Comparison of ENCODE assay signal across 9 mouse cellular contexts in genomic region chr19:37698273-37699160, GRCm38 (mm10). TPM values are rescaled to one million over a fixed set of nuclear protein-coding genes. Genes with fewer than 3 reads are reported as not detected.
DNase-seq lines count a peak whose midpoint lies in the region; ATAC-seq lines count a peak whose summit lies in the region.
"Had no signal": no experiment of that assay in that cellular context is flagged by ENCODE, and none has a peak within 500 bp of the region (broad histone marks: within the 10 kb centered on the region; RNA-seq: fewer than 3 reads in every experiment).

No protein-coding gene starts in this region.

- 0 out of 2 replicates have a peak overlapping the region, but pooled peaks have one; percentile 7 for H3K9ac ChIP-seq in hindbrain, embryonic 11.5 days (ENCODE audit: low read depth, low read length)

- H3K4me1 ChIP-seq in hindbrain, embryonic 11.5 days (replicated peaks; ENCODE audit: control insufficient read depth, insufficient read depth, low read length) = peaks cover 19% of the 10 kb centered on the region
- H3K4me1 ChIP-seq in midbrain, embryonic 10.5 days = peaks cover 44% of the 10 kb centered on the region

- under 1% methylated on average over 63 of the region's 63 CpGs for WGBS in hindbrain, embryonic 11.5 days
- WGBS in midbrain, embryonic 10.5 days = under 1% methylated on average over 63 of the region's 63 CpGs

- peaks cover 82% of the 10 kb centered on the region for H3K27me3 ChIP-seq in hindbrain, embryonic 11.5 days (ENCODE audit: control insufficient read depth, insufficient read depth, low read length)
- H3K27me3 ChIP-seq in midbrain, embryonic 10.5 days (ENCODE audit: low read depth, poor library complexity, severe bottlenecking) = peaks cover 100% of the 10 kb centered on the region

- H3K4me3 ChIP-seq in hindbrain, embryonic 11.5 days (ENCODE audit: low read depth, low read length) = peak overlapping the region; percentile 31
- H3K4me3 ChIP-seq in midbrain, embryonic 10.5 days = peak overlapping the region; percentile 45

- DNase-seq in heart, adult 11 months = peak; percentile 85
- no peak for DNase-seq in heart, postnatal 25 days (ENCODE audit: low spot score)
- peak; percentile 43 for DNase-seq in R1 (ENCODE audit: low read depth, low spot score)
- peak; percentile 65 for DNase-seq in hindbrain, embryonic 11.5 days (ENCODE audit: low spot score)
- DNase-seq in midbrain, embryonic 10.5 days (ENCODE audit: low spot score) = peak; percentile 58
- DNase-seq in adrenal gland, postnatal 14 days = no peak
- no peak for DNase-seq in ovary, postnatal 14 days (ENCODE audit: low spot score)
- DNase-seq in left cerebral cortex, adult 8-10 months (ENCODE audit: low spot score in 2 of 2) = no peak

- peak overlapping the region; percentile 34 for H3K4me2 ChIP-seq in hindbrain, embryonic 11.5 days (replicated peaks; ENCODE audit: low read depth, low read length)

- intact Hi-C loops in heart, postnatal 25 days (cut with DNase I) = no loop called here

- ATAC-seq in hindbrain, embryonic 11.5 days (ENCODE audit: low FRiP score) = 0 out of 2 replicates have a peak, but pooled peaks have one; percentile 45

- H3K27ac ChIP-seq in hindbrain, embryonic 11.5 days (ENCODE audit: low read depth, low read length) = no peak overlapping the region
- H3K27ac ChIP-seq in midbrain, embryonic 10.5 days (replicated peaks) = no peak overlapping the region

- no peaks in the 10 kb centered on the region for H3K36me3 ChIP-seq in hindbrain, embryonic 11.5 days (ENCODE audit: control insufficient read depth, insufficient read depth, low read length)
- no peaks in the 10 kb centered on the region for H3K36me3 ChIP-seq in midbrain, embryonic 10.5 days

- H3K9me3 ChIP-seq in hindbrain, embryonic 11.5 days (ENCODE audit: control insufficient read depth, low read length) = no peaks in the 10 kb centered on the region
- no peaks in the 10 kb centered on the region for H3K9me3 ChIP-seq in midbrain, embryonic 10.5 days (replicated peaks)

RNA-seq across cellular contexts. Expression of gene Cyp26a1, which starts 0.9 kb away (rescaled TPM):
- total RNA-seq in heart, postnatal 25 days (2021) = under 1 TPM in 1 of 2 experiments, not detected in 1; 0.14 TPM
- polyA plus RNA-seq in hindbrain, embryonic 11.5 days (2014; fragmentation: Nextera tagmentation; extraction: Ambion mirVana) = 16.4 and 19.9 TPM in 2 replicates
- polyA plus RNA-seq in midbrain, embryonic 10.5 days (2016; fragmentation: Nextera tagmentation; extraction: Ambion mirVana) = 1.8 and 3.2 TPM in 2 replicates
- not detected in 2 replicates for total RNA-seq in adrenal gland, postnatal 14 days (2021)
- under 1 TPM in 3 of 4 experiments, not detected in 1; 0.38 to 0.62 (median 0.41) TPM for total RNA-seq in left cerebral cortex, adult 8-10 months (2022)
- total RNA-seq: monocyte, adult 5-6 weeks had no signal

RNA-seq across cellular contexts. Expression of gene Cyp26c1, which starts 13.1 kb away (rescaled TPM):
- total RNA-seq in heart, postnatal 25 days (2021) = not detected
- 3.4 and 6.1 TPM in 2 replicates for polyA plus RNA-seq in hindbrain, embryonic 11.5 days (2014; fragmentation: Nextera tagmentation; extraction: Ambion mirVana)
- polyA plus RNA-seq in midbrain, embryonic 10.5 days (2016; fragmentation: Nextera tagmentation; extraction: Ambion mirVana) = 0.89 TPM in 1 of 2 replicates, not detected in the other
- total RNA-seq in adrenal gland, postnatal 14 days (2021) = 0.23 TPM in 1 of 2 replicates, not detected in the other
- not detected for total RNA-seq in left cerebral cortex, adult 8-10 months (2022)
- total RNA-seq: monocyte, adult 5-6 weeks had no signal

Comparison
In these comparisons a context has a peak if more than half of its experiments do, and no peak if none do; other contexts are left out.
1. DNase-seq: peak in heart, adult 11 months (single experiment), R1 (single experiment), hindbrain, embryonic 11.5 days (single experiment) and midbrain, embryonic 10.5 days (single experiment); none in heart, postnatal 25 days (single experiment), adrenal gland, postnatal 14 days (single experiment), ovary, postnatal 14 days (single experiment) and left cerebral cortex, adult 8-10 months (0 of 2).